Mouse (Mus musculus) embryonic facial prominence, embryonic 11.5 days (tissue): ENCODE measurements around the gene Hist2h3c1. TPM values are rescaled to one million over a fixed set of nuclear protein-coding genes. Genes with fewer than 3 reads are reported as not detected.
"Not testable (repeated sequence)": the region's sequence is repeated elsewhere in the genome, so short reads cannot be mapped to it uniquely, and the experiment has no call there.

Source experiments
- ATAC-seq: fragments of 200-750 bp; cut with Nextera tagmentation; replicated peaks from 2 replicates; pipeline ENCODE4 v1.8.0; 2017; ENCODE audit warnings: low read depth; ENCODE audit not compliant: insufficient number of reproducible peaks, low FRiP score, low TSS enrichment
- DNase-seq: peaks from one replicate; pipeline ENCODE4 v3.0.0-alpha.2; 2015; ENCODE audit warnings: low spot score
- H3K27ac ChIP-seq: fragments of 300-500 bp; sonication (generic); replicated peaks from 2 replicates; pipeline ENCODE4 v1.5.1; 2014; ENCODE audit warnings: mild to moderate bottlenecking, low read depth, low read length, control low read depth
- H3K27me3 ChIP-seq: fragments of 300-500 bp; sonication (generic); 2 replicates; pipeline ENCODE4 v1.6.1; 2014; ENCODE audit warnings: mild to moderate bottlenecking, low read length, moderate library complexity, mixed read lengths; ENCODE audit not compliant: control insufficient read depth, insufficient read depth
- H3K36me3 ChIP-seq: fragments of 300-500 bp; sonication (generic); replicated peaks from 2 replicates; pipeline ENCODE4 v1.6.1; 2014; ENCODE audit warnings: low read depth, mild to moderate bottlenecking, low read length, moderate library complexity, mixed read lengths; ENCODE audit not compliant: control insufficient read depth, insufficient read depth
- H3K4me1 ChIP-seq: fragments of 300-500 bp; sonication (generic); 2 replicates; pipeline ENCODE4 v1.6.1; 2014; ENCODE audit warnings: low read length, mixed read lengths; ENCODE audit not compliant: control insufficient read depth, insufficient read depth
- H3K4me2 ChIP-seq: fragments of 300-500 bp; sonication (generic); 2 replicates; pipeline ENCODE4 v1.6.1; 2014; ENCODE audit warnings: low read depth, mild to moderate bottlenecking, control low read depth, low read length, moderate library complexity
- H3K4me3 ChIP-seq: fragments of 300-500 bp; sonication (generic); 2 replicates; pipeline ENCODE4 v1.5.1; 2014; ENCODE audit warnings: low read depth, low read length, control low read depth
- H3K9ac ChIP-seq: fragments of 300-500 bp; sonication (generic); replicated peaks from 2 replicates; pipeline ENCODE4 v1.6.1; 2014; ENCODE audit warnings: mild to moderate bottlenecking, control low read depth, low read length
- H3K9me3 ChIP-seq: fragments of 300-500 bp; sonication (generic); replicated peaks from 2 replicates; pipeline ENCODE4 v1.6.1; 2016; ENCODE audit warnings: mild to moderate bottlenecking, low read length, inconsistent platforms, mixed read lengths; ENCODE audit not compliant: control insufficient read depth
- WGBS: fragments of 180-500 bp; shearing (Covaris S2); extraction: QIAGEN DNeasy Blood & Tissue Kit; methylation state at CpG from one replicate; pipeline ENCODE4 v1.1.7; 2014; 5-methylcytosine and 5-hydroxymethylcytosine counted together
- polyA plus RNA-seq: library from polyadenylated mRNA; unstranded; fragments of >200 nt; fragmentation: Nextera tagmentation; extraction: Ambion mirVana; gene quantifications from 2 replicates; pipeline ENCODE4 v1.2.1, GENCODE M21; 2014

Gene Hist2h3c1
- polyA plus RNA-seq, 1 experiment from 2014 or later: 0.50 TPM

DNA sequence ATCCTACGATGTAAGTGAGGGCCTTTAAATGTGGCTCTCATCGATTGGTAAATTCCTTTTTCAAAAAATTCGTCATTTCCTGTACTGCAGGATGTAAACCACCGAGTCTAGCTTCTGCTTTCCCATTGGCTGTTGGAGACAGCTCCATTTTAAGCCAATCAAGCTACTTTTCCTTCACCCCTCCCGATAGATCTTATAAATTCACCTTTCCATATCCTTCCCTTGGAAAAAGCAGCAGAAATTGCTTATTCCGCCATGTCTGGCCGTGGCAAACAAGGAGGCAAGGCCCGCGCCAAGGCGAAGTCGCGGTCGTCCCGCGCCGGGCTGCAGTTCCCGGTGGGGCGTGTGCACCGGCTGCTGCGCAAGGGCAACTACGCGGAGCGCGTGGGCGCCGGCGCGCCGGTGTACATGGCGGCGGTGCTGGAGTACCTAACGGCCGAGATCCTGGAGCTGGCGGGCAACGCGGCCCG lies 26.8 kb upstream of the Hist2h3c1 start, which contains the start of the genes Bola1 and Hist2h2ab:
Gene Bola1, minus strand, starts transcription at position 49 of the 470 bp plus-strand sequence.
Gene Hist2h2ab, plus strand, starts transcription at position 205 of the 470 bp plus-strand sequence.
- Histone ChIP-seq H3K27me3 (no peaks in the 10 kb centered on the region), H3K36me3 (no peaks in the 10 kb centered on the region), H3K4me3 (peak within 1 kb of the TSS; percentile 62), H3K9me3 (no peaks in the 10 kb centered on the region), H3K27ac (peak within 1 kb of the TSS; percentile 99), H3K9ac (peak within 1 kb of the TSS; percentile 93), H3K4me1 (peaks cover 8% of the 10 kb centered on the region), H3K4me2 (peak within 1 kb of the TSS; percentile 78)
- WGBS: under 1% methylated on average over 37 of the region's 37 CpGs
- DNase-seq (peak; percentile 88), ATAC-seq (peak; percentile 76)

DNA sequence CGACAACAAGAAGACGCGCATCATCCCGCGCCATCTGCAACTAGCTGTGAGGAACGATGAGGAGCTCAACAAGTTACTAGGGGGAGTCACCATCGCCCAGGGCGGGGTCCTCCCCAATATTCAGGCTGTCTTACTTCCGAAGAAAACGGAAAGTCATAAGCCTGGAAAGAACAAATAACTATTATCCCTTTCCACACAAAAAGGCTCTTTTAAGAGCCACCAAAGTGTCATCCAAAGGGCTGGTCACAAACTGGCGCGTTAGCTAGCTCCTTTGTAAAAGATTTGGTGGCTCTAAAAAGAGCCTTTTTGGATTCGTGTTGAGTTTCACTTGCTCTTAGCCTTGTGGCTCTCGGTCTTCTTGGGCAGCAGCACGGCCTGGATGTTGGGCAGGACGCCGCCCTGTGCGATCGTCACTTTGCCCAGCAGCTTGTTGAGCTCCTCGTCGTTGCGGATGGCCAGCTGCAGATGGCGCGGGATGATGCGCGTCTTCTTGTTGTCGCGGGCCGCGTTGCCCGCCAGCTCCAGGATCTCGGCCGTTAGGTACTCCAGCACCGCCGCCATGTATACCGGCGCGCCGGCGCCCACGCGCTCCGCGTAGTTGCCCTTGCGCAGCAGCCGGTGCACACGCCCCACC lies 26.2 kb upstream of the Hist2h3c1 start:
- H3K4me2 ChIP-seq: peak overlapping the region; percentile 78
- under 1% methylated on average over 26 of the region's 47 CpGs for WGBS
- not testable (repeated sequence) for H3K4me1 ChIP-seq, H3K36me3 ChIP-seq, H3K9me3 ChIP-seq, H3K27me3 ChIP-seq
- ATAC-seq (peak; percentile 11; the same call in 1 of the 2 replicates), DNase-seq (peak; percentile 70)
- H3K27ac ChIP-seq: peak overlapping the region; percentile 99
- H3K9ac ChIP-seq: peak overlapping the region; percentile 93
- H3K4me3 ChIP-seq: peak overlapping the region; percentile 62

DNA sequence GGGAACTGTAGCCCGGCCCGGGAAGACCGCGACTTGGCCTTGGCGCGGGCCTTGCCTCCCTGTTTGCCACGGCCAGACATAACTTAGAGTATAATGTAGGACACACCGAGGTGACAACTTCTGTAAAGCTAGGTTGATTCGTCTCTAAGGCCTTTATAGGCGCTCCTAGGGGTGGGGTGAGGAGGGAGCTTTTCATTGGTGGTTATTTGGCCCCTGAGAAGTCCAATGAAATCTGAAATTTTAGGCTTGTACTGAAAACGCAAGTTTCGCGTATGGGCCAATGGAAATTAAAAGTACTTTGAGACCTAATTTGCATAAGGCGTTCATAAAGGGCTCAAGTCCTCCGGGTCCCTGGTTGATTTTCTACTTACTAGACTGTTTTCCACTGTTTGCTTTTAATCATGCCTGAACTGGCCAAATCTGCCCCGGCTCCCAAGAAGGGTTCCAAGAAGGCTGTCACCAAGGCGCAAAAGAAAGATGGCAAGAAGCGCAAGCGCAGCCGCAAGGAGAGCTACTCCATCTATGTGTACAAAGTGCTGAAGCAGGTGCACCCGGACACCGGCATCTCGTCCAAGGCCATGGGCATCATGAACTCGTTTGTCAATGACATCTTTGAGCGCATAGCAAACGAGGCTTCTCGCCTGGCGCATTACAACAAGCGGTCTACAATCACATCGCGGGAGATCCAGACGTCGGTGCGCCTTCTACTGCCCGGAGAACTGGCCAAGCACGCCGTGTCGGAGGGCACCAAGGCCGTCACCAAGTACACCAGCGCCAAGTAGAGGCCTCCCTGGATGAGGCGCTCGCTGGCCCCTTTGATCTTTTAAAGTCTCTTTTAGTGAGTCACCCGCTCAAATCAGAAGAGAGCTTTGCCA lies 25.5 kb upstream of the Hist2h3c1 start, which contains the start of the genes Hist2h2ac and Hist2h2be:
Gene Hist2h2ac, minus strand, starts transcription at position 116 of the 875 bp plus-strand sequence.
Gene Hist2h2be, plus strand, starts transcription at position 355 of the 875 bp plus-strand sequence.
- Histone ChIP-seq H3K9me3 (no peaks in the 10 kb centered on the region), H3K27me3 (no peaks in the 10 kb centered on the region), H3K4me2 (peak within 1 kb of the TSS; percentile 82), H3K36me3 (no peaks in the 10 kb centered on the region), H3K4me1 (peaks cover 8% of the 10 kb centered on the region), H3K27ac (peak within 1 kb of the TSS; percentile 99), H3K4me3 (peak within 1 kb of the TSS; percentile 62), H3K9ac (peak within 1 kb of the TSS; percentile 93)
- 1% methylated on average over 43 of the region's 43 CpGs for WGBS
- ATAC-seq (peak; percentile 91), DNase-seq (peak; percentile 94)

DNA sequence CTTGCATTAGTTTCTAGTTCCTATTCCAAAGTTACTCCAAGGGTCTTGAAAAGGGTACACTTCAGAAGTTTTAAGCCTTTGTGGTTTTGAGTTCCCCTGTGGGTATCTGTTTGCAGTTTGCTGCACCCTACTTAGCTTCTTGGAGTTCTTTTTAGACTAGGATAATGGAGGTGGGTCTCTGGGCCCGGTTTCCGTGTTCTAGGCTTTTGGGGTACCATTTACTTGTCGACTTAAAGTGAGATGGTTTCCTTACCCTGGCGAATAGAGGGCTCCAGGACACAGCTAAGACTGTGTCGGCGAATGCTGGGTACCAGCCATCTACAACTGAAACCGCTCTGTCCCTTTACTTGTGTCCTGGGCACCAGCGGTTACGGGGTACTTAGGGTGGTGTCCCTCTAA lies 24.8 kb upstream of the Hist2h3c1 start:
- Histone ChIP-seq H3K9me3 (no peaks in the 10 kb centered on the region), H3K27ac (peak overlapping the region; percentile 99), H3K9ac (peak overlapping the region; percentile 93), H3K27me3 (no peaks in the 10 kb centered on the region), H3K4me1 (peaks cover 8% of the 10 kb centered on the region), H3K36me3 (no peaks in the 10 kb centered on the region), H3K4me2 (peak overlapping the region; percentile 82), H3K4me3 (peak overlapping the region; percentile 62)
- DNase-seq (no peak), ATAC-seq (no peak)
- 19% methylated on average over 9 of the region's 9 CpGs for WGBS

DNA sequence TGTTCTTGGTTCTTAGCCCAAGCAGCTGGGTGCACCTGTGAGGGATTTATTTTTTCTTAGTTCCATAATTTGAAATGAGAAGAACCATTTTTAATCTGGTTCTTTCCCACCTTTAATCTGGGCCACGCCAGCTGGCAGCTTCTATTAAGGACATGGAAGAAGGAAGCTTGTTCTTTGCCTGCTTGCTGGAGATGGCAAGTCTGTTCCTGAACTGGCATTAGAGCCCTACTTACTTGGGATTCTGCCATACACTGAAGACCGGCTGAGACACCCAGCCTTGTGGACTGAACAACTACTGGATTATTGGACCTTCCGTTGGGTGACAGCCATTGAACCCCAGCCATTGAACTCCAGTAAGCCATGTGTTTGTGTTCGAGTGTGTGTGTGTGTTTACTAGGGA lies 23.7 kb upstream of the Hist2h3c1 start:
- 91% methylated on average over 4 of the region's 4 CpGs for WGBS
- H3K4me3 ChIP-seq: no peak overlapping the region
- H3K27ac ChIP-seq: no peak overlapping the region
- no peaks in the 10 kb centered on the region for H3K9me3 ChIP-seq
- no peaks in the 10 kb centered on the region for H3K27me3 ChIP-seq
- H3K4me2 ChIP-seq: peak overlapping the region; percentile 7; the same call in 1 of the 2 replicates
- ATAC-seq: no peak
- H3K9ac ChIP-seq: no peak overlapping the region
- H3K36me3 ChIP-seq: no peaks in the 10 kb centered on the region
- peaks cover 8% of the 10 kb centered on the region for H3K4me1 ChIP-seq
- no peak for DNase-seq

DNA sequence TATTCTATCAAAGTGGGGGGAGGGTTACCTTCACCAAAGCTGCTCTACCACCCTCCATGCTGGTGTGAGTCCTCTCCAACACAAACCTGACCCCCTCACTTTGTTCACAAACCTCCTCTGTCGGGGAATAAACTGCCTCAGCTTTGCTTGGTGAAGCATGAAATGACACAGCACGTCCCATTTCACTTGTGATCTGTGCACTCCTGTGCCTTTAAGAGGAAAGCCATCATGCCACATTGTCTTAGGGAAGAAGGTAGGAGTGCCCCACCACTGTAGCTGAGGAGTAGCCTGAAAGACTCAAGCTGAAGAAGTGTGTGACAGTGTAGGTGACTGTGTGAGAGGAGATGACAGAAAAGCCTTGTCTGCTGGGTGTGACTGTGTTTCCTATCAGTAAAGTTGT lies 21.1 kb upstream of the Hist2h3c1 start:
- no peak overlapping the region for H3K27ac ChIP-seq
- no peaks in the 10 kb centered on the region for H3K36me3 ChIP-seq
- no peak overlapping the region for H3K9ac ChIP-seq
- 24% methylated on average over 2 of the region's 2 CpGs for WGBS
- H3K27me3 ChIP-seq: no peaks in the 10 kb centered on the region
- ATAC-seq (no peak), DNase-seq (no peak)
- H3K4me1 ChIP-seq: peaks cover 5% of the 10 kb centered on the region; the same call in 1 of the 2 replicates
- H3K9me3 ChIP-seq: no peaks in the 10 kb centered on the region
- H3K4me2 ChIP-seq: no peak overlapping the region
- H3K4me3 ChIP-seq: no peak overlapping the region

DNA sequence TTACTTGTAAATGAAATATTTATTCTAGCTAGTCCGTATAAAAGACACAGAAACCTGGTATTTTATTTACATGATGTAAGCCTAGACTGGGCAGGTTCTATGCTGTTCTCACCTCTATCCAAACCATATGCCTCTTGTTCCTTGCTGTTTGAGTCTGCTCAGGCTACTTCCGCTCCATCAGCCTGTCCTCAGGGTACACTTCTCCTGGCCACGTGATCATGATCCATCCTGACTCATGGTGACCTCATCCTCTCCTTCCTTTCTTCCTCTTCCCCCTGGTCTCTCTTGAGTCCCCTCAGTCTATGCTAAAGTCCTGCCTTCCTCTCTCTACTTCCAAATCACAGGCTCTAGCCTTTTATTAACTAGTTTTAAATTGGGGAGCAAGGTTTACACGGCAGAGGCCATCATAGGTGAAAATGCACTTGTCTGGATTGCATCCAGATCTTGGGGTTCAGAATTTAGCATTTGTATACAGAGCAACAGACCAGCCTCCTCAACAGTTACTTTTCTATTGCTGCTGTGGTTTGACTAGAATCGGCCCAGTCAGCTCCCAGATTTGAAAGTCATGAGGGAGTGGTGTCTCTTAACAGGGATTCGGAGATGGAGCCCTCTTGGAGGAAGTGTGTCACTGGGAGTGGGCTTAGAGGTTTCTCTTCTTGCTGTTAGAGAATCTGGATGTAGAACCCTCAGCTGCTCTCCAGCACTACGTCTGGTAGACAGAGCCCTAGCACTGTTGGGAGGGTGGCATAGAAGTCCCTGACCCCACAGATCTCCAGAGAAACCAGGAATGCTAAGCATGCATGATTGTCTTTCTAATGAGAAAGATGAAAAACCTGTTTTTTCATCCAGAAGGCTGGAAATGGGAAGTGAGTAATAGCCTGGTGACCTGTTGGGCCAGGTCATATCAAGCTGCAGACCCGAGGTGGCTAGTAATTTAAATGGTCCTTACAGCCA lies 19.5 kb upstream of the Hist2h3c1 start:
- H3K9me3 ChIP-seq: no peaks in the 10 kb centered on the region
- DNase-seq (no peak), ATAC-seq (no peak)
- H3K36me3 ChIP-seq: no peaks in the 10 kb centered on the region
- H3K27ac ChIP-seq: no peak overlapping the region
- H3K4me1 ChIP-seq: peaks cover 1% of the 10 kb centered on the region; the same call in 1 of the 2 replicates
- H3K4me3 ChIP-seq: no peak overlapping the region
- H3K27me3 ChIP-seq: no peaks in the 10 kb centered on the region
- no peak overlapping the region for H3K9ac ChIP-seq
- H3K4me2 ChIP-seq: no peak overlapping the region
- 62% methylated on average over 8 of the region's 8 CpGs for WGBS
